Mouse (Mus musculus): ENCODE results near the gene Dcaf8. TPM values are rescaled to one million over a fixed set of nuclear protein-coding genes. Genes with fewer than 3 reads are reported as not detected.

The Dcaf8 gene
- polyA plus RNA-seq, 1 experiment from 2014 or later: 102 TPM

DNA sequence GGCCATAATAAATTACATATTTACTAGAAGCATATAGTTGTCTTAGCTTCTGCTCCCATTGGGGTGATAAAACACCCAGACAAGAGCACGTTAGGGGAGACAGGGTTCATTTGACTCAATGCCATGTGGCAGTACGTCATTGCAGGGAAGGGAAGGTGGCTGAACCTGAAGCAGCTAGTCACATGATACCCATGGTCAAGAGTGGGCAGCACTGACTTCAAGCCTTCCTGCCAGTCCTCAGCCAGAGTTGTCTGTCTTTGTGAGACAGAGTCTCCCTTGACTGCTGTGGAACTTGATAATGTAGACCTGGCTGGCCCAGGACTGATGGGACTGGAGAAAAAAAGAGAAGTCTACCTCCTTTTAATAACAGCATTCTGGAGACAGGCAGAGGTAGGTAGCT is 25.2 kb upstream of the Dcaf8 start:
- Histone ChIP-seq H3K9ac (ENCODE audit: low read depth, low read length) (no peak overlapping the region), H3K4me1 (ENCODE audit: control insufficient read depth, insufficient read depth, low read length) (peaks cover 4% of the 10 kb centered on the region), H3K4me3 (ENCODE audit: low read depth, low read length) (no peak overlapping the region), H3K27ac (replicated peaks; ENCODE audit: low read depth, low read length) (no peak overlapping the region), H3K4me2 (ENCODE audit: low read depth, low read length) (no peak overlapping the region), H3K27me3 (replicated peaks; ENCODE audit: control insufficient read depth, insufficient read depth, low read length) (no peaks in the 10 kb centered on the region), H3K36me3 (ENCODE audit: control insufficient read depth, insufficient read depth, low read length) (peaks cover 61% of the 10 kb centered on the region), H3K9me3 (ENCODE audit: control insufficient read depth, low read length) (no peaks in the 10 kb centered on the region)
- ATAC-seq (ENCODE audit: low read depth): no peak
- DNase-seq (ENCODE audit: low spot score): no peak
- WGBS: 89% methylated on average over 2 of the region's 2 CpGs

- no peak overlapping the region for H3K27ac ChIP-seq (replicated peaks; ENCODE audit: low read depth, low read length)
- peaks cover 5% of the 10 kb centered on the region for H3K4me1 ChIP-seq (ENCODE audit: control insufficient read depth, insufficient read depth, low read length)
- 77% methylated on average over 6 of the region's 6 CpGs for WGBS
- no peak overlapping the region for H3K9ac ChIP-seq (ENCODE audit: low read depth, low read length)
- H3K27me3 ChIP-seq (replicated peaks; ENCODE audit: control insufficient read depth, insufficient read depth, low read length): no peaks in the 10 kb centered on the region
- no peak overlapping the region for H3K4me3 ChIP-seq (ENCODE audit: low read depth, low read length)
- no peak for ATAC-seq (ENCODE audit: low read depth)
- H3K36me3 ChIP-seq (ENCODE audit: control insufficient read depth, insufficient read depth, low read length): peaks cover 54% of the 10 kb centered on the region
- H3K9me3 ChIP-seq (ENCODE audit: control insufficient read depth, low read length): no peaks in the 10 kb centered on the region
- DNase-seq (ENCODE audit: low spot score): no peak
- H3K4me2 ChIP-seq (ENCODE audit: low read depth, low read length): no peak overlapping the region
Measured at GRCm38 (mm10) chr1:172124572-172124971, 23.3 kb upstream of the Dcaf8 start.

- peak within 1 kb of the TSS; percentile 68; the same call in 1 of the 2 replicates for H3K27ac ChIP-seq (replicated peaks; ENCODE audit: low read depth, low read length)
- peak; percentile 96 for ATAC-seq (ENCODE audit: low read depth)
- peak; percentile 96 for DNase-seq (ENCODE audit: low spot score)
- peak within 1 kb of the TSS; percentile 79 for H3K4me2 ChIP-seq (ENCODE audit: low read depth, low read length)
- peaks cover 5% of the 10 kb centered on the region for H3K4me1 ChIP-seq (ENCODE audit: control insufficient read depth, insufficient read depth, low read length)
- peak within 1 kb of the TSS; percentile 82 for H3K4me3 ChIP-seq (ENCODE audit: low read depth, low read length)
- H3K27me3 ChIP-seq (replicated peaks; ENCODE audit: control insufficient read depth, insufficient read depth, low read length): no peaks in the 10 kb centered on the region
- H3K9ac ChIP-seq (ENCODE audit: low read depth, low read length): peak within 1 kb of the TSS; percentile 88
- WGBS: under 1% methylated on average over 42 of the region's 42 CpGs
- peaks cover 54% of the 10 kb centered on the region for H3K36me3 ChIP-seq (ENCODE audit: control insufficient read depth, insufficient read depth, low read length)
- no peaks in the 10 kb centered on the region for H3K9me3 ChIP-seq (ENCODE audit: control insufficient read depth, low read length)
Measured at GRCm38 (mm10) chr1:172126376-172127347, 21.2 kb upstream of the Dcaf8 start, which contains the start of gene Pex19. Gene Pex19 (plus strand): TSS chr1:172126755.

- no peak overlapping the region for H3K27ac ChIP-seq (replicated peaks; ENCODE audit: low read depth, low read length)
- H3K4me1 ChIP-seq (ENCODE audit: control insufficient read depth, insufficient read depth, low read length): peaks cover 5% of the 10 kb centered on the region
- H3K36me3 ChIP-seq (ENCODE audit: control insufficient read depth, insufficient read depth, low read length): peaks cover 54% of the 10 kb centered on the region
- ATAC-seq (ENCODE audit: low read depth) (no peak), DNase-seq (ENCODE audit: low spot score) (no peak)
- H3K27me3 ChIP-seq (replicated peaks; ENCODE audit: control insufficient read depth, insufficient read depth, low read length): no peaks in the 10 kb centered on the region
- H3K9ac ChIP-seq (ENCODE audit: low read depth, low read length): peak overlapping the region; percentile 88
- H3K9me3 ChIP-seq (ENCODE audit: control insufficient read depth, low read length): no peaks in the 10 kb centered on the region
- peak overlapping the region; percentile 79 for H3K4me2 ChIP-seq (ENCODE audit: low read depth, low read length)
- WGBS: 47% methylated on average over 5 of the region's 5 CpGs
- H3K4me3 ChIP-seq (ENCODE audit: low read depth, low read length): peak overlapping the region; percentile 82
Measured at GRCm38 (mm10) chr1:172127487-172127886, 20.4 kb upstream of the Dcaf8 start.

DNA sequence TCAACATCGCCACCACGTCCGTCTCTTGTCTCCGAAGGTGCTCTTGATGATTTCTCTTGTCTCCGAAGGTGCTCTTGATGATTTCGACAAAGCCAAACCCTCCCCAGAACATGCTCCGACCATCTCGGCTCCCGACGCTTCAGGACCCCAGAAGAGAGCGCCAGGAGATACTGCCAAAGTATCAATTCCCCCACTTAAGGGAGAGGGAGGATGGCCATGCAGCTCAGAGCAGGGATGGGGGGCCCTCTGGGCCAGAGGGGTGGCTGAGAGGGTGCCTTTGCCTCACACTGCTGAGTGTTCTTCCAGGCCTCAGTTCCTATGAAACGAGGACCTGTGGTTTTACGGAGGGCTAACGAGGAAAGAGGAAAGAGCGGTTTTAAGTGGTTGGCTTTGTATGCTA is 19.3 kb upstream of the Dcaf8 start:
- 92% methylated on average over 15 of the region's 15 CpGs for WGBS
- no peak overlapping the region for H3K27ac ChIP-seq (replicated peaks; ENCODE audit: low read depth, low read length)
- H3K4me3 ChIP-seq (ENCODE audit: low read depth, low read length): no peak overlapping the region
- peaks cover 54% of the 10 kb centered on the region for H3K36me3 ChIP-seq (ENCODE audit: control insufficient read depth, insufficient read depth, low read length)
- no peaks in the 10 kb centered on the region for H3K9me3 ChIP-seq (ENCODE audit: control insufficient read depth, low read length)
- ATAC-seq (ENCODE audit: low read depth) (no peak), DNase-seq (ENCODE audit: low spot score) (no peak)
- no peak overlapping the region for H3K4me2 ChIP-seq (ENCODE audit: low read depth, low read length)
- no peaks in the 10 kb centered on the region for H3K27me3 ChIP-seq (replicated peaks; ENCODE audit: control insufficient read depth, insufficient read depth, low read length)
- peaks cover 5% of the 10 kb centered on the region for H3K4me1 ChIP-seq (ENCODE audit: control insufficient read depth, insufficient read depth, low read length)
- no peak overlapping the region for H3K9ac ChIP-seq (ENCODE audit: low read depth, low read length)

GRCm38 (mm10) chr1:172129108-172129507 is 18.8 kb upstream of the Dcaf8 start:
- Histone ChIP-seq H3K4me1 (ENCODE audit: control insufficient read depth, insufficient read depth, low read length) (peaks cover 5% of the 10 kb centered on the region), H3K4me3 (ENCODE audit: low read depth, low read length) (no peak overlapping the region), H3K27me3 (replicated peaks; ENCODE audit: control insufficient read depth, insufficient read depth, low read length) (no peaks in the 10 kb centered on the region), H3K9me3 (ENCODE audit: control insufficient read depth, low read length) (no peaks in the 10 kb centered on the region), H3K9ac (ENCODE audit: low read depth, low read length) (no peak overlapping the region), H3K27ac (replicated peaks; ENCODE audit: low read depth, low read length) (no peak overlapping the region), H3K4me2 (ENCODE audit: low read depth, low read length) (no peak overlapping the region), H3K36me3 (ENCODE audit: control insufficient read depth, insufficient read depth, low read length) (peaks cover 56% of the 10 kb centered on the region)
- peak; percentile 10 for DNase-seq (ENCODE audit: low spot score)
- ATAC-seq (ENCODE audit: low read depth): no peak
- 70% methylated on average over 2 of the region's 2 CpGs for WGBS

DNA sequence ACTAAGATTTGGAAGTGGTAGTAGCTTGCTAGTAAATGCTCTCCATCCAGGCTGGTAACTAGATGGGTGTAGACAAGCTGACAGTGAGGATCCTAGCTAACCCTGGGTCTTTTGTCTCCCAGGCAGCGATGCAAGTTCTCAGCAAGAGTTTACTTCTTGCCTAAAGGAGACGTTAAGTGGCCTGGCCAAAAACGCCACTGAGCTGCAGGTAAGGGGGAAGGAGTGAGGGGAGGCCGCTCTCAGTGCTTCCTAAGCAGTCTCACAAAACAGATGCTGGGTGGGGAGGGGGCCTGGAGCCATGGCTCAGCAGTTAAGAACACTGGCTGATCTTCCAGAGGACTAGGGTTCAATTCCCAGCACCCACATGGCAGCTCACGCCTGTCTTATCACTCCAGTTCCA is 18.1 kb upstream of the Dcaf8 start:
- no peak for DNase-seq (ENCODE audit: low spot score)
- no peak for ATAC-seq (ENCODE audit: low read depth)
- no peaks in the 10 kb centered on the region for H3K9me3 ChIP-seq (ENCODE audit: control insufficient read depth, low read length)
- no peak overlapping the region for H3K4me2 ChIP-seq (ENCODE audit: low read depth, low read length)
- no peak overlapping the region for H3K9ac ChIP-seq (ENCODE audit: low read depth, low read length)
- H3K4me1 ChIP-seq (ENCODE audit: control insufficient read depth, insufficient read depth, low read length): peaks cover 5% of the 10 kb centered on the region
- no peaks in the 10 kb centered on the region for H3K27me3 ChIP-seq (replicated peaks; ENCODE audit: control insufficient read depth, insufficient read depth, low read length)
- no peak overlapping the region for H3K4me3 ChIP-seq (ENCODE audit: low read depth, low read length)
- peaks cover 63% of the 10 kb centered on the region for H3K36me3 ChIP-seq (ENCODE audit: control insufficient read depth, insufficient read depth, low read length)
- no peak overlapping the region for H3K27ac ChIP-seq (replicated peaks; ENCODE audit: low read depth, low read length)
- 92% methylated on average over 5 of the region's 5 CpGs for WGBS

DNA sequence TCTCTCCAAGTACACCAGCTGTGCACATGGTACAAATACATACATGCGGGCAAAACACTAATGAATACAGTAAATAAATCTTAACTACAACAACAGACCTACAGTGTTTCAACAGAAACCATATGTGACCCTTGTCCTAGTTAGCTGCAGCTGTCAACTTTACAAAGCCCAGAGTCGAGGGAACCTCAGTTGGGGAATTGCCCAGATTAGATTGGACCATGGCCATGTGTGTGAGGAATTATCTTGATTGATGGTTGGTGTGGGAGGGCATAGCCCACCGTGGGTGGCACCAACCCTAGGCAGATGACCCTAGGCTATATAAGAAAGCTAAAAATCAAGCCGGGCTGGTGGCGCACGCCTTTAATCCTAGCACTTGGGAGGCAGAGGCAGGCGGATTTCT is 15.6 kb upstream of the Dcaf8 start:
- Histone ChIP-seq H3K27ac (replicated peaks; ENCODE audit: low read depth, low read length) (no peak overlapping the region), H3K9ac (ENCODE audit: low read depth, low read length) (no peak overlapping the region), H3K4me1 (ENCODE audit: control insufficient read depth, insufficient read depth, low read length) (peaks cover 5% of the 10 kb centered on the region), H3K27me3 (replicated peaks; ENCODE audit: control insufficient read depth, insufficient read depth, low read length) (no peaks in the 10 kb centered on the region), H3K4me2 (ENCODE audit: low read depth, low read length) (no peak overlapping the region), H3K9me3 (ENCODE audit: control insufficient read depth, low read length) (no peaks in the 10 kb centered on the region), H3K36me3 (ENCODE audit: control insufficient read depth, insufficient read depth, low read length) (peaks cover 81% of the 10 kb centered on the region), H3K4me3 (ENCODE audit: low read depth, low read length) (no peak overlapping the region)
- DNase-seq (ENCODE audit: low spot score): peak; percentile 40
- 66% methylated on average over 7 of the region's 7 CpGs for WGBS
- ATAC-seq (ENCODE audit: low read depth): peak; percentile 21; the same call in 1 of the 2 replicates
